Mouse (Mus musculus) ES-E14 (cell line): ENCODE measurements at regions not wholly inside any gene's neighbourhood (a gene's known extent, or its start where the extent isn't known, plus 50 kb on each side); places are given as distances from the start of the nearest gene placed in this dataset.

ENCODE experiments used
- DNase-seq: peaks from one replicate; pipeline ENCODE4 v3.0.0-alpha.2; 2013; ENCODE audit warnings: low read depth, low spot score
- H3K27ac ChIP-seq: 2 replicates; pipeline ENCODE4 v1.5.1; 2012; ENCODE audit warnings: low read depth, mild to moderate bottlenecking, low read length, moderate library complexity, mixed read lengths; ENCODE audit not compliant: poor library complexity, insufficient read depth, severe bottlenecking
- H3K36me3 ChIP-seq: 2 replicates; pipeline ENCODE4 v1.6.1; 2012; ENCODE audit warnings: mild to moderate bottlenecking, low read length, moderate library complexity, mixed read lengths; ENCODE audit not compliant: control insufficient read depth, poor library complexity, insufficient read depth, severe bottlenecking
- H3K4me1 ChIP-seq, 2 experiments: fragments of 150-350 bp in 1 of 2; sonication (generic) in 1 of 2; 2 replicates each; pipeline ENCODE4 v1.6.1; 2012; ENCODE audit warnings: low read length in 2 of 2, mild to moderate bottlenecking in 1 of 2, mixed read lengths in 1 of 2; ENCODE audit not compliant: control insufficient read depth in 2 of 2, insufficient read depth in 2 of 2, poor library complexity in 1 of 2
- H3K4me3 ChIP-seq, 2 experiments: fragments of 150-350 bp in 1 of 2; sonication (generic) in 1 of 2; 2 replicates each; pipeline ENCODE4 v1.5.1; 2012; ENCODE audit warnings: low read length in 2 of 2, low read depth in 1 of 2, mild to moderate bottlenecking in 1 of 2, mixed read lengths in 1 of 2; ENCODE audit not compliant: insufficient read depth in 1 of 2, poor library complexity in 1 of 2, severe bottlenecking in 1 of 2
- H3K9ac ChIP-seq: 2 replicates; pipeline ENCODE4 v1.6.1; 2012; ENCODE audit warnings: low read depth, mild to moderate bottlenecking, low read length, mixed read lengths; ENCODE audit not compliant: poor library complexity, insufficient read depth, severe bottlenecking
- H3K9me3 ChIP-seq: fragments of 150-350 bp; sonication (generic); 2 replicates; pipeline ENCODE4 v1.6.1; 2012; ENCODE audit warnings: low read depth, mild to moderate bottlenecking, low read length; ENCODE audit not compliant: control insufficient read depth, insufficient read depth
- CHD2 ChIP-seq: IDR thresholded peaks from 2 replicates; pipeline ENCODE4 v1.6.1; 2014; ENCODE audit warnings: mild to moderate bottlenecking, low read depth, low read length, inconsistent platforms
- HCFC1 ChIP-seq: IDR thresholded peaks from 2 replicates; pipeline ENCODE4 v1.6.1; 2012; ENCODE audit warnings: low read length, inconsistent platforms, borderline replicate concordance; ENCODE audit not compliant: insufficient read depth
- MAFK ChIP-seq: IDR thresholded peaks from 2 replicates; pipeline ENCODE4 v1.6.1; 2014; ENCODE audit warnings: mild to moderate bottlenecking, low read depth, low read length, inconsistent platforms; ENCODE audit not compliant: insufficient read depth
- ZC3H11A ChIP-seq: IDR thresholded peaks from 2 replicates; pipeline ENCODE4 v1.6.1; 2012; ENCODE audit warnings: low read depth, mild to moderate bottlenecking, inconsistent platforms, low read length, borderline replicate concordance
- ZNF384 ChIP-seq: IDR thresholded peaks from 2 replicates; pipeline ENCODE4 v1.6.1; 2012; ENCODE audit warnings: low read depth, low read length, inconsistent platforms
- in situ Hi-C, 2 experiments: fragments of 600-800 bp; cut with MboI; formaldehyde crosslinking; loops; one replicate each; pipeline ENCODE4 v1.15.1; 2025; ENCODE audit warnings: low sequenced_read_pairs in 2 of 2, inconsistent platforms in 1 of 2; ENCODE audit not compliant: unreplicated experiment in 2 of 2

GRCm38 (mm10) chr11:31821479-31822411 lies 50.3 kb upstream of the Cpeb4 start:
- H3K36me3 ChIP-seq: no peaks in the 10 kb centered on the region
- no peaks in the 10 kb centered on the region for H3K4me1 ChIP-seq
- TF ChIP-seq ZC3H11A (no peak), HCFC1 (no peak), CHD2 (no peak), MAFK (no peak), ZNF384 (no peak)
- no peak overlapping the region for H3K9ac ChIP-seq
- in situ Hi-C loops: no loop called here
- no peak for DNase-seq
- no peaks in the 10 kb centered on the region for H3K9me3 ChIP-seq
- H3K4me3 ChIP-seq: no peak overlapping the region
- H3K27ac ChIP-seq: no peak overlapping the region
